Mouse (Mus musculus) lung, postnatal 10 days (tissue): Measurements from ENCODE around the gene Tiam1.
"Not testable (repeated sequence)": the region's sequence is repeated elsewhere in the genome, so short reads cannot be mapped to it uniquely, and the experiment has no call there.

Experiments used
- DNase-seq: peaks from one replicate; pipeline ENCODE4 v3.0.0; 2021

The Tiam1 gene

DNA sequence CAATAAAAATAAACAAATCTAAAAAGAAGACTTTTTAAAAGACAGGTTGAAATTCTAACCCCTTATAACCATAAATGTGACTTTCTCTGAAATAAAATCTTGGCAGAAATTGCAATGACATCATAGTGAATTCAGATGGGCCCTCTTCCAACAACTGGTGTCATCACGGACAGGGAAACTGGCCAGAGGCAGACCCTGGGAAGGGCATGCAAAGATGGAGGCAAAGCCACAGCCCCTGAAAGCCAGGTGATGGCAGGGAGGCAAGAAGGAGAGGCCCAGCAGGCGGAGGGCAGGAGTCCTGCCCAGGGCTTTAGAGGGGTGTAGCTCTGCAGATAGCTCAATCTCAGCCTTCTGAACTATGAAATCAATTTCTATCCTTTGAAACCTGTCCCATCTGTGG lies 39.8 kb downstream of the Tiam1 start:
- no peak for DNase-seq

DNA sequence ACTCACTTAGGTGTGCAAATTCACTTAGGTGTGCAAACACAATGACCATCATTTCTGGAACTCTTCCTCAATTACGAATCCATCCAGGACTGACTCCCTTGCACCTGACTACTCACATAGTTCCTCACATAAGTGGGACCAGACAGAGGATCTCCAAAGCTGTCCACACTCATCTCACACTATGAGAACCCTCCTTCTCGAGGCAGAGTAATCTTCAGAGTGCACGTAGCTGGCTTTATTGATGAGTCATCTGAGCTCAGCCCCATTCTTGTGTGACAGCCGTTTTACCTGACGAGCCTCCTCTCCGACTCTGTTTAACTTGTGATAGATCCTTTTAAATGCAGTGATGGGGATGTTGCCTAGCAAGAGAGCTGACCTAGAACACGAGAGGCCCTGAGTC lies 41.0 kb downstream of the Tiam1 start:
- no peak for DNase-seq

DNA sequence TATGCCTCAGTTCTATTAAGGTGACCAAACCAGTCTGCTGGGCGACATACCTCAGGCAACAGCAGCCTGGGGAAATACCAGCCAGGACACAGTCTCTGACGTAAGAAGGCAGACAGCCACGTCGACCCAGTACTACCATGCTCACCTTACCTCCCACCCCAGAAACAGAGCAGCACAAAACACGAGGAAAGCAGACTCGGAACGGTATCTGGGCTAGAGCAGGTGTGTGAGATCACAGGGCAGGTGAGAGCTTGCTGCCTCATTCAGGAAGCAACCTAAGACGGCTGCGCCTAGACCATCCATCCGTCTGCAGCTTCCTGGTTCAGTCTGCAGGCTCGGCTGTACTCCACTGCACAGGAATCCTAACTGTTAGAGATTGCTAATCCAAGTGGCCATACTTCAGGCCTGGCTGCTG lies 45.4 kb downstream of the Tiam1 start:
- DNase-seq: no peak

DNA sequence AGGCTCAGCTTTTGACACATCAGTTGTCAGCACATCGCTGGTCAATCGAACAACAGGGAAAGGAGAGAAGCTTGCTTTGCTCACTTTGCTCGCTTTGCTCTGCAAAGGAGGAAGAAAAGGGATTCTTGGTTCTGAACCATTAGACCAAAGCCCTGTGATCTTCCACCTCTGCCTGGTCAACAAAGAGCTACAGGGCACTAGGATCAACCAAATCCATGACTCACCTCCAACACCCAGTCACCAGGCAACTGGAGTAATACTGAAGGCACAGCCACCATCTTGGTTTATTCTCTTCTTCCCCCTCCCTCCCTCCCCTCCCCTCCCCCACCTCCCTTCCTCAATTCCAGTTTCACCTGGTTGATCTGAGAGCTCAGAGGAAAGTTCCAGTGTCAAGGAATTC lies 45.8 kb downstream of the Tiam1 start:
- DNase-seq: no peak

DNA sequence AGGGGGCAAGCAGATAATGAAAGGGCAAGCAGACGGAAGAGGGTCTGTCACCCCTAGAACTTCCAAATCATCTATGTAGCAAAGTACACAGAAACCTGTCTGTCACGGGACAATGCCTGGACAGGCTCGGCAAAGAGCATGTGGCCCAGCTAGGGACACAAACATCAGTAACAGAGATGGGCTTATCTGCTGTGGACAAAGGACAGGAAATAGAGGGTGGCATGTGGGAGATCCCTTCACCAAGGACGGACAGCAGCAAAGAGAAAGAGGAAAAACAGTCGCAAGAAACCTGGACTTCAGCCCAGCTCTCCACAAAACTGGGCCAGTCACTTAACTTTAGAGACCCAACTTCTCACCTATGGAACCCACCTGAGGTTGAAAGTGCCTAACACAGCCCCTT lies 47.6 kb downstream of the Tiam1 start:
- no peak for DNase-seq

DNA sequence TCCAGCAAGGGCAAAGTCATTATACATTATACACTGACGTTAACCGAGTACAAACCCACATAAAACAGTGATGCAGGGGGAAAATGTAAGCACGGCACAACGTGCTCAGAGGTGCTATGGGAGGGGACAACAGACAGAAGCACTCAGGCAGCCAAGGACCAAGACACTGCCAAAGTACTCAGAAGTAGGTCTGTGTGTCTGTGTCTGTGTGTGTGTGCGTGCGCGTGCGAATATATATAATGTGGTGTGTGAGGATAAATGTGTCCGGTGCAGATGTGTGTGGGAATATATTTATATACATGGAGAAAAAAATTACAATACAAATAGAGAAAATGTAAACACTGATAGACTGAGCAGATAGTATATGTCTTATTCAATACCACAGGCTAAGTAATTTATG lies 50.6 kb downstream of the Tiam1 start:
- DNase-seq: no peak

DNA sequence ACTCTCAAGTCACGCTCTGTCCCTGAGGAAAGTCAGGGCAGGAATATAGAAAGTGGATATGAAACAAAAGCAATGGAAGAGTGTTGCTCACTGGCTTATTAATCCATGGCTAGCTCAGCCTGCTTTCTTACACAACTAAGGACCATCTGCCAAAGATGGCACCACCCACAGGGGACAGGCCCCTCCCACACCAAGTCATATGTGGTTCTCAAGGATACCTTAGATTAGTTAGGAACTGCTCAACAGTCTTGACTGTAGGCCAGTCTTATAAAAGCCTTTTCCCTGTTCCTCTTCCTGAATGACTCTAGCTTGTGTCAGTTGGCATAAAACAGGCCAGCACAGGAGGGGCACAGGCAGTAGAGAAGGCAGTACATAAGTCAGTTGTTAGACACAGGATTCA lies 51.7 kb downstream of the Tiam1 start:
- DNase-seq: no peak

DNA sequence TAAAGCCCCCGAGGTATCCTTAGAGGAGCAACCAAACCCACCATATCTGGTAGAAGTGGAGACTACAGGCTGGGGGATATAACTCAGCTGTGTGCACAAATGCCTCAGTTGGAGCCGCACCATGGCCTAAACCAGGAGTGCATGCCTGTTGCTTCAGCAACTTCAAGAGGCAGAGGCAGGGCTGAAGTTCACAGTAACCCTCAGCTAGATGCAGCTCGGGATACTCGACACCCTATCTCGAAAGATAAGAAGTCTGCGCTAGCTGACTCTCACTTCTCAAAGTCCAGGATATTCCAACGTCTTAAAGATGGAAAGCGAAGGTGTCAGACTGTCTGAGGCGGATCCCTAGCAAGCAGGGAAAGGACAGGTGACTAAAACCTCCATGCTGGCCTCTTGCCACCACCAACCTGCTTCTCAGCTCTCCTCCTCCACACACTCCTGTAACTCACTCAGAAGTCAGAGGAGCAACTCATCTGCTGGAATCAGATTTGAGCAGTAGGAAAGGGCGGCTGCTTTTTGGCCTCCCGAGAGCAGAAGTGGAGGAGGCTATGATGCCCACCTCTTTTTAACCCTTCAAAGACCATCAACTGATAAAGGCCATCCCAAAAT lies 52.4 kb downstream of the Tiam1 start:
- DNase-seq: no peak

DNA sequence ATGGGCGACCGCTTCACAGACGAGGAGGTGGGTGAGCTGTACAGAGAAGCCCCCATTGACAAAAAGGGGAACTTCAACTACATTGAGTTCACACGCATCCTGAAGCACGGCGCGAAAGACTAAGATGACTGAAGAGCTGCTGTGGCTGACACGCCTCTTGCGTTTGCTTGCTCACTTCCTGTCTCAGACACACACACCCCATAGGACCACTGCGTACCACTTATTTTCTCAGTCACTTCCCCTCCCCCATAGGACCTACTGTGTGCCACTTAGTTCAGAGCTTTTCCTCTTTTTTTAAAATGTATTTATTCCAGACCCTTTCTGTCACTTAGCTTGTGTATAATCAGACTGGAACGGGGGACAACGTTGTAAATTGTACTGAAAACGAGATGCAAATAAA lies 53.2 kb downstream of the Tiam1 start:
- no peak for DNase-seq

DNA sequence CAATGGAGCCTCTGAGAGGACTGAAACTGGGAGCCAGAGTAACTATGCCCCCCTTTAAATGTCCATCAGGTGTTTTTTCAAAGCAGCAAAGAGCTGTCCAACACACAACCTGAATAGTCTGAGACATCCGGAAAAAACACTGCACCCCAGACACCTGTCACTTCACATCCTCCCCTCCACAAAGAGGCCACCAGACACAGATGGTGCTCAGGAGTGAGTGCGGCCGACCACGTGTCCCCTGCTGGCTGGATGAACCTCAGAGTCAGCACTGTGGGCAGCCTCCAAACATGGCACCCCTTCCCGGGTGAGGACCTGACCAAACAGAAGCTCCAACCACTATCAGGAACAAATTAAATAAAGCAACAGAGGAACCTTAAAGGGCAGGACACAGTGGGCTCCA lies 56.3 kb downstream of the Tiam1 start:
- DNase-seq: no peak

DNA sequence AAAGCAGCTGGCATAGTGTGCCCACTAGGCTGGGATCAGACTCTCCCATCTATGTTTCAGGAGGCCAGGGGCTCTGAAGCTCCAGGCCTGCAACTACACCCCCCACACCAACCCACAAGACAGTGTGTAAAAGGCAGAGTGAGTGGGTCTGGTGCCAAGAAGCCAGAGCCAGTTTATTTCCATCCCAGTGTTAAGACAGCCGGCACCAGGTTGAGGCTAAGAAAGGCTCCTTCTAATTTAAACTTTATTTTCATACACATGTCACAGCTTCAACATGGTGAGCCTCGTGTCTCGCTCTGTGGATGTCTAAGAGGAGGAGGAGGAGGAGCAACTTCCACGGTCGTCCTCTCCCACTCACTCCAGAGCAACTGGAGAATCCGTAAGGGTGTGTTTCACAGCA lies 57.5 kb downstream of the Tiam1 start:
- no peak for DNase-seq

DNA sequence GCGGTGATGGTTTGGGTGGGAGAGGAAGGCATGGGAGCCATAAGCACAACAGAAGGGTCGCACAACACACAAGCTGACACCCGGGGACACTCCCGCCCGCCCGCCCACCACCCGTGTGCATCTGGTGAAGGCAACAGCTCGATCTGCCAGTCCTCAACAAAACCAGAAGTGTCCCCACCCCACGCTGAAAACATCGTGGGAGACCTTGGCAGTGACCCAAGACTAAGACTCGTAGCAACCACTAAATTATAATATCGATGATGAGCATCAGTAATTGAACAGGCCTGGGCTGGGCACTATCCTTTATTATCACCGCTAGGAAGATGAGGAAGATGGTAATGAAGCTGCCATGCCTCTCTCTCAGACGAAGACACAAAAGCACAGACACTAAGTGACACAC lies 58.0 kb downstream of the Tiam1 start:
- DNase-seq: no peak

DNA sequence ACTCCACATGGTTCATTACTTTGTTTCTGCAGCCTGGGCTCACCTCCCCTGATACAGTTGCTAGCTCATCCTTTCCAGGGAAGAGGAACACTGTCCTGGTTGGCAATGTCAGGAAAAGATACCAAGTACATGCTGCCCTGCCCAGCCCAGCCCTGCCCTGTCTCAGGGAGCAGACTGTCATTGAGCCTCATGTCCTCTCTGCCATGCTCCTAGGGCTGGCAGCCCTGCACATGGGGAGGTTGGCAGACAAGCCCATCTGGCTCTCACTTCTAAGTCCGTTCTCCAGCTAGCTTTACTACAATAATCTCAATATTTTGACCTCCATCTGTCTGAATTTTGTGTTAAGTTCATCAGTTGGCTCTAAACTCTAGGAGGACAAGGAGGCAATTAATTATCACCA lies 62.4 kb downstream of the Tiam1 start:
- no peak for DNase-seq

DNA sequence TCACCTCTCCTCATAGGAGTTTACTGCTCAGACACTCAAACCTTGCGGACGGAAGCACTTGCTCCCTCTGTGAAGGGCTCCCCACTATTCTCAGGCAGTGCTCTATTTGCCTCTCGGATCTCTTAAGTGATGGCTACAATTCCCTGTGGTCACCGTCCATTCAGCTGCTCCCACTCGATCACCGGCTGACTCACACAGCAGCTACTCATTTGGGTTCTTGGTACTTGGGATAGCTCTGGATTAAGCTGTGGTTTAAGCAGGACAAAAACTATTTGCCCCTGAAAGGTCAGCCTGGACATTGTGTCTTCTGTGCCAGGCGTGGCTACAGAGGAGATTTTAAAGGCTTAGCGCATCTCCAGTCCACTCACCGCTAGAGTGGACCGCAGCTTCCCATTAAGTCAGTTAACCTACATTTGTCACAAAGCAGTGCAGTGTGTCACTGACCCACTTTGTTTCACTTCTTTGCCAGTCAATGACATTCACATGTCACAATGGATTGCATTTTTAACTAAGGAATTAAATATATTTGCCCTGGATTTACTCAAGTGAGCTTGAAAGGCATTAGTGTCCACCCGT lies 64.7 kb downstream of the Tiam1 start:
- no peak for DNase-seq

DNA sequence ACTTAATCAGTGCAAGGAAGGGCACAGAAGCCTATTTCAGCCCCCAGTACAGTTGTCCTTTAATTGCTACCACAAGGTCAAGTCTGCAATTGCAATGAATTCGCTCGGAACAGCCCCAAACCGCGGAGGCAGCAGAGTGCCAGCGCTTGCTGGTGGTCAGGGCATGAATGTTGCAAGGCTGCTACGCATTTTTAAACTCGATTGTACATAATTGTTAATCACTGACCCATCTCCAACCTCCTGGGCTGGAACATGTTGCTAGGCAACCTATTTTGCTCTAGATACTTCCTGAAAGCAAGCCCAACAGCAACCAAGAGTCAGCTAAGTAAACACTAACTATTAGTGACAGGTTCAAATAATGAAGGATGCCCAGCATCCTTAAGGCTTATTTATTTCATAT lies 70.1 kb downstream of the Tiam1 start:
- no peak for DNase-seq

DNA sequence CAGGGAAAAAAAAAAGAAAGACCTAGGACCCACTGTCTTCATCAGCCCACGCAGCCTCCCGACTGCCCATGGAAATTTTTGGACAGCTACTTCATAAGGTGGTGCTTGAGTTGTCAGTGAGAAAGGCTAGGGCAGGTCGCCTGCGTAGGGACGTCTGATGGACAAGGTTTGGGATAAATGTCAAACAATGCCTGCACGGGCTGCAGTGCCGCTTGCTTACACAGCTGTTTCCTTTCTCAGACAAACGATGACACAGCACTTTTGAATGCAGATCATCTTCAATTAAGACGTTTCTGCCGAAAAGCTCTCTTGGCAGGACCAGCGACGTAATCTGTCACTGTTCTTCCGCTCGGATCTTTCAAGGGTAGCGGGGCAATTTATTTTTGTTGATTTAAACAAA lies 70.9 kb downstream of the Tiam1 start:
- peak; percentile 57 for DNase-seq

DNA sequence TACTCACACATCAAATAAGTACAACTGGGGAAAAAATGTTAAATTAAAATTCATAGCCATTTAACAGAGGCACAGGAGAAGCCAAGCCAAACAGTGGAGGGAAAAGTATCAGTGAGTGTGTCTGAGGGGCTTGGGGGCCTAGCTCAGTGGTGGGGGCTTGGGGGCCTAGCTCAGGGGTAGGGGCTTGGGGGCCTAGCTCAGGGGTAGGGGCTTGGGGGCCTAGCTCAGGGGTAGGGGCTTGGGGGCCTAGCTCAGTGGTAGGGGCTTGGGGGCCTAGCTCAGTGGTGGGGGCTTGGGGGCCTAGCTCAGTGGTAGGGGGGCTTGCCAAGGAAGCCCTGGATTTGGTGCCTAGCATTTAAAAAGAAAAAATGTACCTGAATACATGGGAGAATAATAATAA lies 72.4 kb downstream of the Tiam1 start:
- not testable (repeated sequence) for DNase-seq

DNA sequence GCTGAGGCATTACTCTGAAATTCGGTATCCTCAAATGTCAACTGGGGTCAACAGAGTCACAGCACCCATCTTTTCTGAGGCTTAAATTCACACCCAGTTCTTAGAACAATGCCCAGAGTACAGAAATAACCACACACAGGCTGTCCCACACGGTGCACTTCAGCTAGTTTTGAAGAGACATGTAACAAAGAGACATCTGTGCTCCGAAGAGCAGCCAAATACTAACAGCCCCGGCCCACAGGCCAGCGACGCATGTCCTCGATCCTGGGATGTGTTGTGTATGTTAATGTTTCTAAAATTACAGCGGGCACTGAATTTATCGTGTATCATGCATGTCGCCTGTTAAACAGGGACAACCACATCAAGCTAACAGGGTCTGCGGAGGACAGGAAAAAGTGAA lies 73.5 kb downstream of the Tiam1 start:
- DNase-seq: no peak

DNA sequence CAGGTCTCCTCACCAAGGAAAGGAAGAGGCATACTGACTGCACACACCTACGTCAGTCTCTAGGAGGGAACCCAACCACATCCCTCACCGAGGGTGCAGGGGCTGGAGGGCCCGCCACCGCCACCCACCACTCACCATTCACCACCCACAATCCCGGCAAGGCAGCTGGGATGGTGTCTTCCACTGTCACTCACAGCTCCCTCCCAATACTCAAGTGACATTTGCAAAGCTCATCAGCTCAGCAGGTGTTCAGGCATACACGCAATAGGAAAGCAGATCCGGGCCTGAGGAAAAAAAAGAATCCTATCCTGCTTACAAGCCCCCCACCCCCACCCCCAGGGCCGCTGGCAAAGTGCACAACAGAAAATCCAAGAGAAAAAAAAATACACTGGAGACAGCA lies 74.4 kb downstream of the Tiam1 start:
- DNase-seq: no peak

DNA sequence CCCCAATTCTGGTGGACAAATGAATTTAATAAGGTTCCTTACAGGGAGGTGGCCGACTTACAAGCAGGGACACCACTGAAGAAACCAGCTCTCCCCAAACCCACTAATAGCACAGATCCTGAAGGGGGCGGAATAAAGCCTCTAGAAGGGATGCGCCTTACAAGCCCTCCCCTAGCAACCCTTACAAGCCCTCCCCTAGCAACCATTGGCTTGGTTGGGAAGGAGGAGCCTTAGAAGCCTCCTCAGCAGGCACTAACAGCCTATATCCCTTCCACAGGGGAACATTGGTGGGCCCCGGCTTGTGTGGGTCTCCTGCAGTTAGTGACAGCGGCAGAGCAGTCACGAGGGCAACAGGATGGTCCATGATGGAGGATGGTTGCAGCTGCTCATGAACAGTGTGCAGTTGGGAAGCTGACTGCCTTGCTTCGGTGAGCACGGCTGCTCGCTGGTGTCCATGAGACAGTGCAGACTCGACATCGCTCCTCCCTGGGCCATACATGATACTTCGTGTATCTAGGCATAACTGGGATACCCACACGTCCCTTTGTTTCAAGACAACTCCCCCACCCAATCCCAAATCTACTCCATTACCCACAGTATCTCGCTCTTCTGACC lies 90.6 kb downstream of the Tiam1 start:
- peak; percentile 59 for DNase-seq

DNA sequence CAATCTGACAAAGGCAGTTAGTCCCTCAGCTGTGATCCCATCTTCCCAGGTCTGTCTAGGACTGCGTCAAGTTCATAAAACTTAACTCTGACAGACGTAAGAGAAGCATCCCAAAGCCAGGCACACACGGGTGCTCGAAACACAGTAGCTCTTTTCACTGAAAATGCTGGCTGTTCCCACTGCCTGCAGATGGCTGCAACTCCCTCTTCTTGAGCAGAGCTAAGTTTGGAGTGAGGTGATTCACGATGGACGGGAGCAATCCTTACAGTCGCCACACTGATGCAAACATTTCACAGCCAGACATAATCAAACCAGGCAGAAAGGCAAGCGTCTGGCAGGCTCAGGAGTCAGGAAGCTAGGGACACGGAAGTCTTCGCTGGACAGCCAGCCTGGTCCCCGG lies 91.2 kb downstream of the Tiam1 start:
- no peak for DNase-seq

DNA sequence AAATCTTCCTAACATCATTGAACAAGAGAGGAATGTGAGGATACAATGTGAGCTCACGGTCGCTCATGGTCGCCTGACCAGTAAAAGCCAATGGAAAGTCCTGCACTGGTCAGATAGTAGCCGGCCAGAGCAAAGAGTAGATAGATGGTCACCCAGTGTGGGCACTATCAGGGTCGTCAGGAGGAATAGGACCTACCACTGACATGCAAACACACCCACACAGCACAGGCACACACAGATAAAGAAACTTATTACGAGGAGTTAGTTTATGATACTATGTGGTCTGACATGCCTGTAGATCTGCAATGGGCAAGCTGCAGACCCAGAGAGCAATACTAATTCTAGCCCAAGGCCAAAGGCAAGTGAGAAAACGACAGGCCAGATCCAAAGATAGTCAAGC lies 92.5 kb downstream of the Tiam1 start:
- DNase-seq: no peak

DNA sequence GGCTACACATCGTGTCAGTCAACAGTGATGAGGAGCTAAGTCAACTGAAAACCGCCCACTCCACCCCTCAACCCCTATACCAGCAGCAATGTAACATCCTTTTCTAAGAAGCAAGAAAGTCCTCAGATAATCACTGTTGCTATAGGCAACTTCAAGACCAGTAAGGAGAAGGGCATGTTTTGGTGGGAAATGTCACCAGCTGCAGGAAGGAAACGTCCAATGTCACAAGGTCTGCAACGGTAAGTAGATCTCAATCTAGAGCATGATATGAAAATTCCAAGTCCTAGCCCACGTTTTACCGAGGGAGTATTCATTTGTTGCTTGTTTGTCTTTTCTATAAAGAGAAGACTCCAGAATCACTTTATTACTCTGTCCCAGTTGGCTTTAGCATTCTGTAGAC lies 95.7 kb downstream of the Tiam1 start:
- DNase-seq: no peak

DNA sequence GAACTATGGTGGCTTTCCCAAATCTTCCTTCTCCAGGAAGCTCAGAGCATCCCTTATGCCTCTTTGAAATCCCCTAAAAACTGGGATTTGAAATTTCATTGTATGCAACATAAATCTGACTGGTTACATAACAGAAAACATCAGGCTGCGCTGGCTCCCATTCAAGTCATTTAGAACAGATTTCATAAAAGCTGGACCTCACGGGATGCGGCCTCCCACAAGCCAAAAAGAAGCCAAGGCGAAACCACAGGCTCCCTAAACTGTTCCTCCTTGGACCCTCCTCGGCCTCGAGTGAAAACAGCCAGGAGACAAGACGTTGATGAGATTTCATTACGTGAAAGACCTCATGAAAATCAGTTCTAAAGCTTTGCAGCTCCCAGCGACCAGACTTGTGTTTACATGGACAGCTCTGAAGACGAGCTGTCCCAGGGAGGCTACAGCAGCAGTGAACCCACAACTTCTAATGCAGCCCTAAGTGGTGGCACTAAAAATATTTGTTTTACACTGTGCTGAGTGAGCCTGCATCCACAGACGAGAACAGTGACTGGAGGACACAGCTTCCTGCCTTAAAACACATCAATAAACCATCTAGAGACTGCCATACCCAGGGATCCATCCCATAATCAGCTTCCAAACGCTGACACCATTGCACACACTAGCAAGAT lies 96.9 kb downstream of the Tiam1 start:
- DNase-seq: peak; percentile 58

DNA sequence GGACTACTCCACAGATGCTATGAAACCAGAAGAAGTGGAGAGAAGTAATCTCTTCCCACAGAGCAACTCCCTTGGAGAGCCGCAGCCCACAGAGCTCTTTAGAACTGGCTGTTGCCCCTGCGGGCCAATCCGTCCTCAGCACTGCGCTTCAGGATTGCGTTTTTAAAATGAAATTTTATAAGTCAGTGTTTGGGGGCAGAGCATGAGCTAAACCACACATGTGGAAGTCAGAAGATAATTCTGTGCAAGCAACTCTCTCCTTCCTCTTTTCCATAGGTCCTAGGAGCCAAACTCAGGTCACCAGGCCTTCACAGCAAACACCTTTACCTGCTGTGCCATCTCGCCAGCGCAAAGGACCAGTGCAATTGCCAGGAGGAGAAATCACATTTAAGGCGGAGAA lies 98.0 kb downstream of the Tiam1 start:
- DNase-seq: no peak
